Mouse (Mus musculus): ENCODE results near the gene Dchs2. TPM values are rescaled to one million over a fixed set of nuclear protein-coding genes. Genes with fewer than 3 reads are reported as not detected.

Dchs2 gene
- polyA plus RNA-seq, 1 experiment from 2014 or later = 0.03 TPM

DNA sequence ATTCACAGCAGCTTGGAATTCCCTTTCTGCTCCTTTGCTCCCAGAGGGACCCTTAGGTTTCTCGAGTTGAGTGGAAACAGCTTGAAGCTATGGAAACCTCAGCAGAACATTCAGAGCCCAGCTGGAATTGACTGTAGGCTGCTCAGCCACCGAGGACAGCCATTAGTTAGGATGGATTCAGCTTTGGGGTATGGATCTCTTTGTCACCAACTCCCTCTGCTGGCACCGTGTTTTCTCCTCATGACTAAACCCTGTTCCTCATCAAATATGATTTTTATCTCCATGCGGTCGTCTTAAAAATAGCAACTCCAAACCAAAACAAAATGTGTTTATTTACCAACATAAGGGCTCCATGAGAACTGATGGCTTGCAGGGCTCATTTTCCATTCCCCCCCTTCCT is 94.4 kb downstream of the Dchs2 start:
- H3K9me3 ChIP-seq (replicated peaks; ENCODE audit: low read length) = no peaks in the 10 kb centered on the region
- H3K27ac ChIP-seq = no peak overlapping the region
- WGBS = 46% methylated on average over 5 of the region's 5 CpGs
- peak; percentile 62 for TF ChIP-seq CTCF (IDR thresholded peaks at IDR 0.05; ENCODE audit: low read depth)
- DNase-seq (ENCODE audit: low spot score) (peak; percentile 80), ATAC-seq (replicated peaks; ENCODE audit: low FRiP score, low read depth) (no peak)
- H3K27me3 ChIP-seq (ENCODE audit: insufficient read depth, low read length) = no peaks in the 10 kb centered on the region
- H3K36me3 ChIP-seq (ENCODE audit: insufficient read depth, low read length) = no peaks in the 10 kb centered on the region
- H3K4me3 ChIP-seq (replicated peaks; ENCODE audit: low read depth, low read length) = no peak overlapping the region
- H3K4me1 ChIP-seq (replicated peaks; ENCODE audit: insufficient read depth, low read length) = no peaks in the 10 kb centered on the region
- H3K4me2 ChIP-seq (ENCODE audit: low read length) = no peak overlapping the region
- H3K9ac ChIP-seq (ENCODE audit: low read depth, low read length) = no peak overlapping the region

DNA sequence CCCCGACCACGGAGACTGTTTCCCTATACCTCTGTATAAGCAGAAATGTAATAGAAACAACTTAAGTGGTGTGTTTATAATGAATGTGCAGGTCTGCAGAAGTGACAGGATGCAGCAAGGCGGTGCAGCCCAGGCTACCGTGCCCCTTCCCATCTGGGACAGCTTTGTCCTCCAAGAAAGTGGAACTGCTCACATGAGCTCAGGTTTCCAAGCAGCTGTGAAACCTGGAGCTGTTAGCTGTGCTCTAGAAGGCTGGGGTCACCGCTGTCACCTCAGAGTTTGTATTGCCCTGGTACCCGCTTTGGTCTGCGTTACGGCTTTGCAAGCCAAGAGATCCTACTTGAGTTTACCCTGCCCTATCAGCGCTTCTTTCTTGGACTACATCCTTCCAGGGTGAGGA is 100.6 kb downstream of the Dchs2 start:
- Histone ChIP-seq H3K4me1 (replicated peaks; ENCODE audit: insufficient read depth, low read length) (no peaks in the 10 kb centered on the region), H3K9ac (ENCODE audit: low read depth, low read length) (no peak overlapping the region), H3K27me3 (ENCODE audit: insufficient read depth, low read length) (no peaks in the 10 kb centered on the region), H3K27ac (no peak overlapping the region), H3K9me3 (replicated peaks; ENCODE audit: low read length) (no peaks in the 10 kb centered on the region), H3K36me3 (ENCODE audit: insufficient read depth, low read length) (no peaks in the 10 kb centered on the region), H3K4me2 (ENCODE audit: low read length) (no peak overlapping the region), H3K4me3 (replicated peaks; ENCODE audit: low read depth, low read length) (no peak overlapping the region)
- no peak for TF ChIP-seq CTCF (IDR thresholded peaks at IDR 0.05; ENCODE audit: low read depth)
- ATAC-seq (replicated peaks; ENCODE audit: low FRiP score, low read depth) (no peak), DNase-seq (ENCODE audit: low spot score) (no peak)
- WGBS = 37% methylated on average over 9 of the region's 9 CpGs

DNA sequence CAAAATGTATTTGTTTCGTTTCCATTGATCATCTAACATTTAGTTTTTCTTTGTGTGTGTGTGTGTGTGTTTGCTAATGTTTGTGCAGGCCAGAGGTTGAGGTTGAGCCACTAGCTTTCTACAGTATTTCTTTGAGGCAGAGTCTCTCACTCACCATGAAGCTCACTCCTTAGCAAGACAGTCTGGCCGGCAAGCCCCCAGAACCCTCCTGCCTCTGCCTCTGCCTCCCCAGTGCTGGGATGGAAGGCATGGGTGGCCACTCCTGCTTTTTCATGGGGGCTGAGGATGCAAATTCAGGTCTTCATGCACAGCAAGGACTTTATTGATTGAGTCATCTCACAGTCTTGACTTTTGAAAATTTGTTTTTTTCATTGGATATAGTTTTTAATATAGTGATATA is 102.6 kb downstream of the Dchs2 start:
- no peak for TF ChIP-seq CTCF (IDR thresholded peaks at IDR 0.05; ENCODE audit: low read depth)
- Histone ChIP-seq H3K9ac (ENCODE audit: low read depth, low read length) (no peak overlapping the region), H3K4me2 (ENCODE audit: low read length) (no peak overlapping the region), H3K4me3 (replicated peaks; ENCODE audit: low read depth, low read length) (no peak overlapping the region), H3K4me1 (replicated peaks; ENCODE audit: insufficient read depth, low read length) (no peaks in the 10 kb centered on the region; the same call in 1 of the 2 replicates), H3K9me3 (replicated peaks; ENCODE audit: low read length) (no peaks in the 10 kb centered on the region), H3K36me3 (ENCODE audit: insufficient read depth, low read length) (no peaks in the 10 kb centered on the region), H3K27me3 (ENCODE audit: insufficient read depth, low read length) (no peaks in the 10 kb centered on the region), H3K27ac (no peak overlapping the region)
- WGBS = 95% methylated on average over 2 of the region's 2 CpGs
- DNase-seq (ENCODE audit: low spot score) (no peak), ATAC-seq (replicated peaks; ENCODE audit: low FRiP score, low read depth) (no peak)

DNA sequence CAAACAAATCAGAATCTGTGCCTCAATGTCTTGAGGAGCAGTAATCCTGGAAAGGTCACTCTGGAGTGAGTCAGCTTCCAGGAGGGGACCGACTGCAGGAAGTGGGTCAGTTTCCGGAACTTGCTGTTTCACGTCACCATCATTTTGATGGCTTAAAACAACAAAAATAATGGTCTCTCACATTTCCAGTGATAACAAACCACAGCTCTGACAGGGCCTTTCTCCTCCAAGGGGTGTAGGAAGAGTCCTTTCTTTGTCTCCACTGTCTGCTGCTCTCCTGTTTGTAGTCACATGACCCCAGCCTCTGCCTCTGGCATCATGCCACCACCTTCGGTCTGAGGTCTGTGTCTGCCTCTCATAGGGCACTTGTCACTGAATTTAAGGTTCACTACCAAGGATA is 106.7 kb downstream of the Dchs2 start:
- no peaks in the 10 kb centered on the region for H3K36me3 ChIP-seq (ENCODE audit: insufficient read depth, low read length)
- H3K27me3 ChIP-seq (ENCODE audit: insufficient read depth, low read length) = no peaks in the 10 kb centered on the region
- no peak overlapping the region for H3K4me2 ChIP-seq (ENCODE audit: low read length)
- no peak overlapping the region for H3K27ac ChIP-seq
- H3K9me3 ChIP-seq (replicated peaks; ENCODE audit: low read length) = no peaks in the 10 kb centered on the region
- WGBS = 26% methylated on average over 4 of the region's 4 CpGs
- no peaks in the 10 kb centered on the region; the same call in 1 of the 2 replicates for H3K4me1 ChIP-seq (replicated peaks; ENCODE audit: insufficient read depth, low read length)
- H3K4me3 ChIP-seq (replicated peaks; ENCODE audit: low read depth, low read length) = no peak overlapping the region
- DNase-seq (ENCODE audit: low spot score) (no peak), ATAC-seq (replicated peaks; ENCODE audit: low FRiP score, low read depth) (no peak)
- no peak overlapping the region for H3K9ac ChIP-seq (ENCODE audit: low read depth, low read length)
- TF ChIP-seq CTCF (IDR thresholded peaks at IDR 0.05; ENCODE audit: low read depth) = no peak

DNA sequence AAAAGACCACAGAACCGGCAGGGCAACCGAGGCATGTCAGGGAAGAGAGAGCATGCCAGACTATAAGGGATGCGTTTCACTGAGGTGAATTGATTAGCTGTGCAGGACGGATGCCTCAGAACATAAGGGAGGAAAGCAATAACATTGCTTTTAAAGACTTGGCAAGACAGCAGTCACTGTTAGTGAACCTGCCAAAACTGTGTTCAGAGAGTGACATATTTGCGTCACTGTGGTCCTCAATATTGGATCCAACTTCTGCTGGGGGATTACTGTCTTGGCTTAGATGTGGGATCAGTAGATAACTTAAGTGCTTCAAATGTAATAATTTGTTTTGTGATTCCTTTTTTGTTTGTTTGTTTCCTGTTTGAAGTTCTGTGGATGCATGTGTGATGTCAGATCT is 107.3 kb downstream of the Dchs2 start:
- no peak overlapping the region for H3K27ac ChIP-seq
- no peaks in the 10 kb centered on the region for H3K9me3 ChIP-seq (replicated peaks; ENCODE audit: low read length)
- no peak for DNase-seq (ENCODE audit: low spot score)
- no peaks in the 10 kb centered on the region for H3K27me3 ChIP-seq (ENCODE audit: insufficient read depth, low read length)
- H3K4me1 ChIP-seq (replicated peaks; ENCODE audit: insufficient read depth, low read length) = no peaks in the 10 kb centered on the region; the same call in 1 of the 2 replicates
- no peak overlapping the region for H3K4me3 ChIP-seq (replicated peaks; ENCODE audit: low read depth, low read length)
- no peak overlapping the region for H3K9ac ChIP-seq (ENCODE audit: low read depth, low read length)
- no peak overlapping the region for H3K4me2 ChIP-seq (ENCODE audit: low read length)
- TF ChIP-seq CTCF (IDR thresholded peaks at IDR 0.05; ENCODE audit: low read depth) = no peak
- WGBS = 68% methylated on average over 5 of the region's 5 CpGs
- ATAC-seq (replicated peaks; ENCODE audit: low FRiP score, low read depth) = no peak
- H3K36me3 ChIP-seq (ENCODE audit: insufficient read depth, low read length) = no peaks in the 10 kb centered on the region

DNA sequence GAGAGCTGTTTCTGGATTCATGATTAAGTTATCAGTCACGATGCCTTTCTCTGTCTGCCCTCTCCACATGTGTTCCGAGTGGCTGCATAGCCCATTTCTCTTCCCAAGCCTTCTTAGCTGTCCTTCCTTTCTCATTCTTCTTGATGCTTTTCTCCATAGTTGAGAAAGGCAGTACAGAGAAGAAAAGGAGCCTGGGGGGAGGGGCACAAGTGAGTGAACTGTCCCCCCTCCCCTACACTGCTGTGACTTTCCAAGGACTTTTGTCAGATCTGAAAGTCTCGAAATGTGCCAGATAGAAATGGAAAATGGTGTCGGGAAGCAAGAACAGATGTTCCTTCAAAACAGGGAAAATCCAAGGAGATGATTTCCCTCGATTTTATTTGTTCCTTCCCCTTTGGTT is 118.8 kb downstream of the Dchs2 start:
- Histone ChIP-seq H3K4me3 (replicated peaks; ENCODE audit: low read depth, low read length) (no peak overlapping the region), H3K4me2 (ENCODE audit: low read length) (no peak overlapping the region), H3K36me3 (ENCODE audit: insufficient read depth, low read length) (no peaks in the 10 kb centered on the region), H3K27me3 (ENCODE audit: insufficient read depth, low read length) (no peaks in the 10 kb centered on the region), H3K27ac (no peak overlapping the region), H3K9ac (ENCODE audit: low read depth, low read length) (no peak overlapping the region), H3K9me3 (replicated peaks; ENCODE audit: low read length) (no peaks in the 10 kb centered on the region), H3K4me1 (replicated peaks; ENCODE audit: insufficient read depth, low read length) (no peaks in the 10 kb centered on the region)
- no peak for TF ChIP-seq CTCF (IDR thresholded peaks at IDR 0.05; ENCODE audit: low read depth)
- no peak for ATAC-seq (replicated peaks; ENCODE audit: low FRiP score, low read depth)
- WGBS = 83% methylated on average over 5 of the region's 5 CpGs
- no peak for DNase-seq (ENCODE audit: low spot score)

DNA sequence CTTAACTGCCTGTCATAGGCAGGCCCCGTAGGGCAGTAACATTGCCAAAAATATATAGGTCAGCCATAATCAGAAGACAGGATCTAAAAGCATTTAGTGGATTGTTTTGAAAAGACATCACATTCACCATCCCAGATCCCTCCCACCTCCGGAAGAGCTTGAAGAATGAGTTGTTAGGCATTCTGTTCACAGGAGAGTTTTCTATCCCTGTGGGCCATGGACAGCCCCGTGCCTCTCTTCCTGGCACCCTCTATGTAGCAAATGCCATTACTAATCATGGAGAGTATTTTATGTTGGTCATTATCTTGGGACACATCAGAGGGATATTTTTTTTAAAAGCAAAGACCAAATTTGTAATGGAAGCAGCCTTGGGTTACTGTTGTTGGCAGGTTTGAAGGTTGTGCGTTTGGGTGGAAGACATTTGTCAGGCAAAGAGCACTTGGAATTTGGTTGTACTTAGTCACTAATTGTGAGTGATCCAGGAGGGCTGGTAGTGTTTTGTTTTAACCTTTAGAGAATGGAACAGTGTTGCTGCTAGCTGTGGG is 122.3 kb downstream of the Dchs2 start:
- no peak for TF ChIP-seq CTCF (IDR thresholded peaks at IDR 0.05; ENCODE audit: low read depth)
- DNase-seq (ENCODE audit: low spot score) (no peak), ATAC-seq (replicated peaks; ENCODE audit: low FRiP score, low read depth) (no peak)
- H3K4me2 ChIP-seq (ENCODE audit: low read length) = no peak overlapping the region
- no peaks in the 10 kb centered on the region for H3K4me1 ChIP-seq (replicated peaks; ENCODE audit: insufficient read depth, low read length)
- no peaks in the 10 kb centered on the region for H3K27me3 ChIP-seq (ENCODE audit: insufficient read depth, low read length)
- H3K4me3 ChIP-seq (replicated peaks; ENCODE audit: low read depth, low read length) = no peak overlapping the region
- no peak overlapping the region for H3K27ac ChIP-seq
- H3K9me3 ChIP-seq (replicated peaks; ENCODE audit: low read length) = no peaks in the 10 kb centered on the region
- no peak overlapping the region for H3K9ac ChIP-seq (ENCODE audit: low read depth, low read length)
- WGBS = 69% methylated on average over 4 of the region's 4 CpGs
- no peaks in the 10 kb centered on the region for H3K36me3 ChIP-seq (ENCODE audit: insufficient read depth, low read length)

Measured in kidney, postnatal 0 days (tissue).